Mouse (Mus musculus): ENCODE results near the gene Myom3.

Gene Myom3

DNA sequence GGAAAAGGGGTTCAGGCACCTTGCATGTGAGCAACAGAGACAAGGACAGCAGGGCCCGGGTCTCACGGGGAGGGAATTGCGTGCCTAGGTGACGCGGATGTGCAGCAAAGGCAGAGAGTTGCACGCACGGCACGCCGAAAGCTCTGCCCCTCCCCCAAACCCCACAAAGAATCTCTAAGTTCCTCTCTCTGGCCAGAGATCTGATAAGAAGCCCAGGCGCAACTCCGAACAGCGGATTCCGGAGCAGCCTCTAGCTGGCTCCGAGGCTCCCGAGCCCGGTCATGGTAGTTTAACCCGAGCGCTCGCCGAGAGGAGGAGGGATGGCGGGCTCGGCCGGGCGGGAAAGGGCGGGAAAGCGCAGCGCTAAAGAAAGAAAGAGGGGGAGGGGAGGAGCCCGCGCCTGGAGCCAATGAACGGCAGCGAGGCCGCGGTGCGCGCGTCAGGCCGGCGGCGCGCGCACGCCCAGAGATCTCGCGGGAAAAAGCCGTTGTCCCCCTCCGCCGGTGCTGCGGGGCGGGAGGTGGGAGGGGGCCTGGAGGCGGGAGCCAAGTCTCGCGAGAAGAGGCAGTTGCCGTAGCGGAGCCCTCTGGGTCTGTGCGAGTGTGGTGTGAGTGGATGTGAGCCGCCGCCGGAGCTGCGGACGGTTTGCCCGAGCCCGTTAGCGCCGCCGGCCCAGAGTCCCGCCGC is 96.2 kb downstream of the Myom3 start, which contains the start of gene Srsf10:
Gene Srsf10, plus strand, starts transcription at position 212 of the 687 bp plus-strand sequence.
- peak; percentile 98 for DNase-seq (ENCODE audit: low read depth, low spot score)

DNA sequence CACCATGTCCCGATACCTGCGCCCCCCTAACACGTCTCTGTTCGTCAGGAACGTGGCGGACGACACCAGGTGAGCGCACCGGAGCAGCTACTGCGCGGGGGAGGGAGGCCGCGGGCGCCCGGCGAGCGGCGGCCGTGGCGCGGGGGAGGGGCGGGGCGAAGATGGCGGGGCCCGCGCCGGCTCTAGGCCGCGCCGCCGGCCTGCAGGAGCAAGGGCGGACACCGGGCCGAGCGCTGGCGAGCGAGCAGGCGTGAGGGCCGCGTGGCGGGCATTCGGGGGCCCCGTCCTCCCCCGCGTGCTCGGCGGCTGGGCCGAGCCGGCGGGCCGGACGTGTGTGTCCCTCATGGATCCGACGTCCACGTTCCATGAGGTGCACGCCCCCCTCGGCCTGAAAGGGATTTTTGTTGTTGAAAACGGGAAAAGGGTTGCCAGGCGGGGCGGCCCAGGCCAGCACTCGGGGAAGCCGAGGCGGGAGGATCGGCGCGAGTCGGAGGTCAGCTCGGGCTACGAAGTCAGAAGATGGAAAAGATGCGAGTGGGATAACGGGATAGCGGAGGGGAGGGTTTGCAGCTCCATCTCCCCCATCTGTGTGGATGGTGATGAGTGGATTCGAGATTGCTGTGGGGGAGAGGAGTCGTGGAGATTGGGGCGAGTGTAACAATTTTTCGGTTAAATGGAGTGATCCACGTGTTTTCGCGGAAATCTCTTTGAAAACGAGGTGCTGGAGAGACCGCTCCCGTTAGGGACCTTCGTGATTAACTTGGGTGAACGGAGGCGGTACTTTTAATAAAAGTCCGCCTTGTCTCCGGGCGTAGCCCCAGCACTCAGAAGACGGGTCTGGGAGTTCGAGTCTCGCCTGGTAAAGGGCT is 96.9 kb downstream of the Myom3 start:
- DNase-seq (ENCODE audit: low read depth, low spot score), result peak; percentile 61

DNA sequence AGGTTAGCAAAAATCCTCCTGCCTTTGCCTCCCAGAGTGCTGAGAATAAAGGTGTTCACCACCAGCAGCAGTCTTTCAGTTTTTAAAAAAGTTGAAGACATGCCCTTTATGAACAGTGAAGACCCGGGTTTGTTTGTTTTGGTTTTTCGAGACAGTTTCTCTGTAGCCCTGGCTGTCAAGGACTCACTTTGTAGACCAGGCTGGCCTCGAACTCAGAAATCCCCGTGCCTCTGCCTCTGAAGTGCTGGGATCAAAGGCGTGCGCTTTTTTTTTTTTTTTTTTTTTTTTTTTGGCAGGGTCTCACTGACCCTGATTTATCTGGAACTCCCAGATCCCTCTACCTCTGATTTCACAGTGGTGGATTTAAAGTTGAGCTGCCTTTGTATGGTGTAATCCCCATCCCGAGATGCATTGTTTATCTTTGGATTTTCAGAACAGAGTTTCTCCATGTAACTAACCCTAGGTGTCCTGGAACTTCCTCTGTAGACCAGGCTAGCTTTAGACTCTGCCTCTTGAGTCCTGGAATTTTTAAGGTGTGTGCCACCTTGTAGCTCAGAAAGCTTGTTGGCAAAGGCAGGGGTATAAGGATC is 98.2 kb downstream of the Myom3 start:
- DNase-seq (ENCODE audit: low read depth, low spot score), result no peak
